Mouse (Mus musculus): ENCODE data around the gene Vdac2. TPM values are rescaled to one million over a fixed set of nuclear protein-coding genes. Genes with fewer than 3 reads are reported as not detected.

Vdac2 gene
- polyA plus RNA-seq, 1 experiment: 15.6 TPM

GRCm38 (mm10) chr14:21813216-21813615, 11.8 kb upstream of the Vdac2 start:
- no peaks in the 10 kb centered on the region for H3K36me3 ChIP-seq (ENCODE audit: control insufficient read depth)
- no peaks in the 10 kb centered on the region for H3K27me3 ChIP-seq (ENCODE audit: control insufficient read depth)
- no peak overlapping the region for H3K4me3 ChIP-seq (replicated peaks)
- peaks cover 29% of the 10 kb centered on the region for H3K4me1 ChIP-seq (ENCODE audit: control insufficient read depth)
- no peaks in the 10 kb centered on the region for H3K9me3 ChIP-seq (ENCODE audit: control insufficient read depth, low read length)
- TF ChIP-seq TAL1 (IDR thresholded peaks at IDR 0.05; ENCODE audit: low read length) (no peak), GATA1 (IDR thresholded peaks at IDR 0.05; ENCODE audit: low read length) (no peak)

- no peaks in the 10 kb centered on the region for H3K27me3 ChIP-seq (ENCODE audit: control insufficient read depth)
These were observed 11.2 kb upstream of the Vdac2 start for GRCm38 (mm10) chr14:21813847-21814246.

GRCm38 (mm10) chr14:21814606-21815005, 10.4 kb upstream of the Vdac2 start:
- TF ChIP-seq GATA1 (IDR thresholded peaks at IDR 0.05; ENCODE audit: low read length) (no peak), TAL1 (IDR thresholded peaks at IDR 0.05; ENCODE audit: low read length) (no peak)
- no peaks in the 10 kb centered on the region for H3K27me3 ChIP-seq (ENCODE audit: control insufficient read depth)
- H3K4me3 ChIP-seq (replicated peaks): no peak overlapping the region
- H3K9me3 ChIP-seq (ENCODE audit: control insufficient read depth, low read length): no peaks in the 10 kb centered on the region
- peaks cover 28% of the 10 kb centered on the region for H3K4me1 ChIP-seq (ENCODE audit: control insufficient read depth)
- no peaks in the 10 kb centered on the region for H3K36me3 ChIP-seq (ENCODE audit: control insufficient read depth)

More at GRCm38 (mm10) chr14:21813847-21814246, 11.2 kb upstream of the Vdac2 start:
- Histone ChIP-seq H3K9me3 (ENCODE audit: control insufficient read depth, low read length) (no peaks in the 10 kb centered on the region), H3K4me1 (ENCODE audit: control insufficient read depth) (peaks cover 28% of the 10 kb centered on the region), H3K4me3 (replicated peaks) (no peak overlapping the region), H3K36me3 (ENCODE audit: control insufficient read depth) (no peaks in the 10 kb centered on the region)
- TF ChIP-seq GATA1 (IDR thresholded peaks at IDR 0.05; ENCODE audit: low read length) (no peak), TAL1 (IDR thresholded peaks at IDR 0.05; ENCODE audit: low read length) (no peak)

DNA sequence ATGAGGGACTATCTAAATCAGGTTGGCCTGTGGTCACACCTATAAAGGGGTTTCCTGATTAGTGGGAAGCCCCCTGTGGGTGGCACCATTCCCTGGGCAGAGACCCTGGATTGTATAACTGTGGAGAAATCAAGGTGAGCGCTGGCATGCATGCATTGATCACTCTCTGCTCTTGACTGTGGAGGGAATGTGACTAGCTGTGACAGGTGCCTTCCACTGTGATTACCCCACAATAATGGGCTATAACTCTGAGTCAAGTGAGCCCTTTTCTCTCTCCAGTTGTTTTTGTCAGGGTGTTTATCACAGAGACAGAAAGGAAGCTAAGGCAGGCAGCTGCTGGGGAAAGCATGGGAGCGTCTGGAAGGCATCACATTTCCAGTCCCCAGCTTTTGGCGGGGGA, 8.8 kb upstream of the Vdac2 start:
- no peak for TF ChIP-seq TAL1 (IDR thresholded peaks at IDR 0.05; ENCODE audit: low read length)
- TF ChIP-seq GATA1 (IDR thresholded peaks at IDR 0.05; ENCODE audit: low read length): no peak
- Histone ChIP-seq H3K4me1 (ENCODE audit: control insufficient read depth) (peaks cover 31% of the 10 kb centered on the region), H3K36me3 (ENCODE audit: control insufficient read depth) (no peaks in the 10 kb centered on the region), H3K9me3 (ENCODE audit: control insufficient read depth, low read length) (no peaks in the 10 kb centered on the region), H3K4me3 (replicated peaks) (no peak overlapping the region), H3K27me3 (ENCODE audit: control insufficient read depth) (no peaks in the 10 kb centered on the region)

DNA sequence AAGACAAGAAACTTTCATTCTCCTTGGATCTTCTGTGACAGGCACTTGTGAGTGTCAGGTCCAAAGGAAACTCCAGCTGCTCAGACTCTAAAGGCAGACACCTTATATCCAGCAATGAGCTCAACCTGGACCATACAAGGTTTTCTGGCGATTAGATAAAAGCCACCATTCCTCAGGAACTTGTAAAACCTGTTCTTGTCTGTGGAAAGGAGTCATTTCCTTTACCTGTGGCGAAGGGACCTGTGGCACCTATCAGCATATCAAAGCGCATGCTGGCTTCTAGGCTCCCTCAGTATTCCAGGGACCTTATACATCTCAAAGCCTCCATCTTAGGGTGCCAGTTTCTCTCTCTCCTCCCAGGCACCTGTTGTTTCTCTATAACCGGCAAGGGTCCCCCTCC, 7.6 kb upstream of the Vdac2 start:
- TF ChIP-seq TAL1 (IDR thresholded peaks at IDR 0.05; ENCODE audit: low read length) (no peak), GATA1 (IDR thresholded peaks at IDR 0.05; ENCODE audit: low read length) (no peak)
- Histone ChIP-seq H3K36me3 (ENCODE audit: control insufficient read depth) (no peaks in the 10 kb centered on the region), H3K9me3 (ENCODE audit: control insufficient read depth, low read length) (no peaks in the 10 kb centered on the region), H3K4me1 (ENCODE audit: control insufficient read depth) (peaks cover 33% of the 10 kb centered on the region), H3K27me3 (ENCODE audit: control insufficient read depth) (no peaks in the 10 kb centered on the region), H3K4me3 (replicated peaks) (no peak overlapping the region)

- no peaks in the 10 kb centered on the region for H3K9me3 ChIP-seq (ENCODE audit: control insufficient read depth, low read length)
- H3K36me3 ChIP-seq (ENCODE audit: control insufficient read depth): no peaks in the 10 kb centered on the region
- H3K4me1 ChIP-seq (ENCODE audit: control insufficient read depth): peaks cover 45% of the 10 kb centered on the region
- no peaks in the 10 kb centered on the region for H3K27me3 ChIP-seq (ENCODE audit: control insufficient read depth)
- H3K4me3 ChIP-seq (replicated peaks): no peak overlapping the region
- TF ChIP-seq TAL1 (IDR thresholded peaks at IDR 0.05; ENCODE audit: low read length) (no peak), GATA1 (IDR thresholded peaks at IDR 0.05; ENCODE audit: low read length) (no peak)
These were observed 4.0 kb upstream of the Vdac2 start for GRCm38 (mm10) chr14:21820880-21821505.

DNA sequence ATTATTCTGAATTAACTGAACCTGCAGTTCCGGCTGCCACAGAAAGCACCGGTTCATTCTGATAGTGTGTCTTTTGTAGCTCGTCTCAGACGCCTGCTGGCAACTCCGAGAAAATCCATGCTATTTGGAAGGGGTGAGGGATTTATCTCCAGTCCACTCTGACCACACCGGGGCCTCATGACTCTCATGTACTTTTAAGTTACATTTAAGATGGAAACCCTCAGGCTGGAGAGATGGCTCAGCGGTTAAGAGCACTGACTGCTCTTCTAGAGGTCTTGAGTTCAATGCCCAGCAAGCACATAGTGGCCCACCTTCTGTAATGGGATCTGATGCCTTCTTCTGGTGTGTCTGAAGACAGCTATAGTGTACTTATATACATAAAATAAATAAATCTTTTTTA, 2.7 kb upstream of the Vdac2 start:
- Histone ChIP-seq H3K9me3 (ENCODE audit: control insufficient read depth, low read length) (no peaks in the 10 kb centered on the region), H3K4me1 (ENCODE audit: control insufficient read depth) (peaks cover 51% of the 10 kb centered on the region), H3K27me3 (ENCODE audit: control insufficient read depth) (no peaks in the 10 kb centered on the region), H3K36me3 (ENCODE audit: control insufficient read depth) (no peaks in the 10 kb centered on the region), H3K4me3 (replicated peaks) (no peak overlapping the region)
- no peak for TF ChIP-seq TAL1 (IDR thresholded peaks at IDR 0.05; ENCODE audit: low read length)
- TF ChIP-seq GATA1 (IDR thresholded peaks at IDR 0.05; ENCODE audit: low read length): no peak

- H3K9me3 ChIP-seq (ENCODE audit: control insufficient read depth, low read length): no peaks in the 10 kb centered on the region
- TF ChIP-seq GATA1 (IDR thresholded peaks at IDR 0.05; ENCODE audit: low read length) (peak; percentile 30; the same call in 1 of the 2 replicates), TAL1 (IDR thresholded peaks at IDR 0.05; ENCODE audit: low read length) (peak; percentile 73)
- H3K4me1 ChIP-seq (ENCODE audit: control insufficient read depth): peaks cover 51% of the 10 kb centered on the region
- H3K36me3 ChIP-seq (ENCODE audit: control insufficient read depth): no peaks in the 10 kb centered on the region
- peak overlapping the region; percentile 15 for H3K4me3 ChIP-seq (replicated peaks)
- H3K27me3 ChIP-seq (ENCODE audit: control insufficient read depth): no peaks in the 10 kb centered on the region
These were observed 2.2 kb upstream of the Vdac2 start for GRCm38 (mm10) chr14:21822795-21823374.

DNA sequence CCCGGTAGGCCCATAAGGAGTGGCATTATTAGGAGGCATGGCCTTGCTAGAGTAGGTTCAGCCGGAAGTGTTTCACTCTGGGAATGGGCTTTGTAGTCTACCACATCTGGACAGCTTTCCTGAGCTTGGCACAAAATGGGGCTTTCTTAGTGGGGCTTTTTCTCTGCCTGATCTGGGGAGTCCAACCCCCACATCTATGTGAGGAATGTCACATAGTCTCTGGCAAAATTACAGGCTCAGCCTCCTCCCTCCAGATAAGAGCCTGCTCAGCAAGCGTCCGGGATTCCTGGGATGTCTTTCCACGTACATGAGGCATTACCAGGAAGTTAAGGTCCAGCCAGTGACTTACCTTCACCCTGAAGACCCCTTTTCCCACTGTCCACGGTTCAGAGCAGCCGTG, 1.1 kb upstream of the Vdac2 start:
- H3K4me3 ChIP-seq (replicated peaks): no peak overlapping the region
- H3K36me3 ChIP-seq (ENCODE audit: control insufficient read depth): no peaks in the 10 kb centered on the region
- no peaks in the 10 kb centered on the region for H3K27me3 ChIP-seq (ENCODE audit: control insufficient read depth)
- H3K4me1 ChIP-seq (ENCODE audit: control insufficient read depth): peaks cover 59% of the 10 kb centered on the region
- TF ChIP-seq GATA1 (IDR thresholded peaks at IDR 0.05; ENCODE audit: low read length): no peak
- TF ChIP-seq TAL1 (IDR thresholded peaks at IDR 0.05; ENCODE audit: low read length): no peak
- H3K9me3 ChIP-seq (ENCODE audit: control insufficient read depth, low read length): no peaks in the 10 kb centered on the region
